Mouse (Mus musculus) urinary bladder, postnatal 10 days (tissue): ENCODE data around the gene Adad1.

Experiments
- DNase-seq: peaks from one replicate; pipeline ENCODE4 v3.0.0; 2022; ENCODE audit warnings: low spot score

Gene Adad1

GRCm38 (mm10) chr3:37063406-37063805 lies at the start of gene Adad1:
Gene Adad1 (plus strand): TSS chr3:37063527.
- DNase-seq, result no peak

DNA sequence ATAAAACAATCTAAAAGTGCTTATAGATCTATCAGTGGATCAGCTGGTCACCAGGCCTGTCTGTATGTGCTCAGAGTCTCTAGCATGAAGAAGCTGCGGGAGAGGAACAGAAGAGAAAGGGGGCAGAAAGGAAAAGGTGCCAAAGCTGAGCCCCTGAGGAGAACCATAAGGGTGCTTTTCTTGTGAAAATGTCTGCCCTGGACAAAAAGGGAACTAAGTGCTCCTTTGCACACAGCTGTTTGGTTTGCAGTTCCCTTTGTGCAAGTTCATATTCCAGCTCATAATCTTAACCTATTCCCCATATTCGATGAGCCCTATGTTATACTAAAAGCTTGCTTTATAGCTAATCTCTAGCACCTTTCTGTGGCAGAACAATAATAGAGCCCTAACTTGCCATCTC lies 25.3 kb upstream of the Adad1 start:
- DNase-seq, result no peak

- DNase-seq, result no peak
Measured at GRCm38 (mm10) chr3:37039811-37040210, 23.5 kb upstream of the Adad1 start.

GRCm38 (mm10) chr3:37051491-37051890 lies 11.8 kb upstream of the Adad1 start:
- no peak for DNase-seq

GRCm38 (mm10) chr3:37073211-37073610 lies 9.9 kb downstream of the Adad1 start:
- DNase-seq, result no peak

GRCm38 (mm10) chr3:37084860-37085259 lies 21.5 kb downstream of the Adad1 start:
- DNase-seq, result no peak

DNA sequence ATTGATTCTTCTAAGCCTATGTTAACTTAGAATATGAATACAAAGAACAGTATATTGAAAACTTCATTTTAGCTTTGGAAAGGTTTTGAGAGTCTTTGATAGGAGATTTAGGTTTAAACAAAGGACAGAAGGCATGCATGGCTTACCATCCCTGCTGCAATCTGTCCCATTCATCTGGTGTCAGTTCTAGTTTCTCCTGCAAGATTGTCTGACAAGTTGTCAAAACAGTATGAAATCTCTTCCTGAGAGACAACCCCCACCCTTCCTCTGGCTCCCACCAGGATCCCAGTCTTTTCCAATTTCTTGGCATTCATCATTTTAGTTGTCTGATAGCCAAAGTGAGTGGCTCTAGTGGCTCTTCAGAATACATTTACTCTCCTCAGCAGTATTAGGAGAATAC lies 27.4 kb downstream of the Adad1 start:
- no peak for DNase-seq

DNA sequence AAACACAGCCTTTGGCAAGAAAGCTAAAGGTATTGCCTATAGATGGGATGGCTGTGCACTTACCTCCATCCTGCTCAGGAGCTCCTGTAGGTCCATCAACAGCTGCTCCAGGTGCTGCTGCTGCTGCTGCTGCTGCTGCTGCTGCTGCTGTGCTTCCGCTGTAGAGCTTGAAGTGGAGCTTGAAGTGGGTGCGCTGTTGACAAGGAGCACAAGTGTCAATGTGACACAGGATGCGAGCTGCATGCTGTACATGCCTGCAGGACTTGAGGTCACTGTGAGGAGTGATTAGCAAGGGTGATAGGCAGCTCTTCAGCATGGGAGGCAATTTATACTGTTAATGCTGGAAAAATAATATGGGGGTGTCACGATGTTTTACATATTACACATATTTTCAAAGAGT lies 62.3 kb downstream of the Adad1 start, which contains the start of gene Il2:
Gene Il2 (minus strand): TSS at position 305 of the 400 bp plus-strand sequence.
- no peak for DNase-seq

DNA sequence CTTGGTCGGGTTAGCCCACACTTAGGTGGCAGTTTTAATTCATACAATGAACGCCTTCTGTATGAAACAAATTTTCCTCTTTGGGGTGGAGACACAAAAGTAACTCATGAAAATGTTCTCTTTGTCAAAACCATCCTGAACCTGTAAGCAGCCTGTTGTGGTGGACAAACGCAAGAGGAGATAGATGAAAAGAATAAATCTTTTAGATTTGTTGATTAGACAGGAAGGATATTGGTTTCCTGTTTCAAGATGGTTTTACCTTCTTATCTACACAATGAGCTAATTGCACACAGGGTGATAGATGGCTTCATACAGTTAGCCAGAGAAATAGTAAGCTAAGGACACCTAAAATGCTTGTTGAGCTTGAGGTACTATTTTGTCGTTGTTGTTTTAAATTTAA lies 62.8 kb downstream of the Adad1 start:
- DNase-seq, result no peak

DNA sequence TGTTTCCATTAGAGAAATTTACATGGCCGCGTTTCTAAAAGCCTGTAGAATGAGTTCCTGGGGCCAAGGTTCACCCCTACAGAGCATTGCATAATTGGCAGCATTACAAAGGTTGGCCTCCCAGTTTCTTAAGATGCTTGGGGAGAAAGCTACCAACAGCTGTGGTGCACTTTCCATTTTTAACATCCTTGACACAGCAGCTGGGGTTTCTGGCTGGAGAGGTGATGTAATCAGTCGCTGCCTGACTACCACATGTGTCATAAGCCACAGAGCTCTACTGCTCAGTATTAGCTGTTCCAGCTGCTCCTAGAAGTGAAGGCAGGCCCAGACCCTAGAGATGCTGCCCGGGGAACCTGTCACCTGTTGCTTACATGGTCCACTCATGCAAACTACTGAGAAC lies 64.9 kb downstream of the Adad1 start:
- DNase-seq, result no peak

GRCm38 (mm10) chr3:37129063-37129462 lies 65.7 kb downstream of the Adad1 start:
- DNase-seq, result no peak

DNA sequence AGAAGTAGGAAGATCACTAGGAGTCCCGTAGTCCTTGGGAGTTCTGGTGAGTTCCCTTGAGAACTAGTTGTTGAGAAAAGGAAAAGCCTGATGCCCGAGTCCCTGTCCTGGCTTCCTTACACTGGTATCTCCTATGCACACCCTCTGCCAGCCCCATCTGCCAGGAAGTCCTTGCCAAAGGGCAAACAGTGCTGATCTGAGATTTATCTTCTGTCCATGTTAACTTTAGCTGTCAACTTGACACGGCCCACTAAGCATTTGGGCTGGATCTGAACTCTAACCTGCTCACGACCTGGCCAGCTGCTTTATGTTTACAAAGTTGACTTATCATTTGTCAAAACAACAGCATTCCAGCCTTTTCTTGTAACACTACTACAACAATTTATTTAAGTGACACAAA lies 73.9 kb downstream of the Adad1 start:
- DNase-seq, result no peak

DNA sequence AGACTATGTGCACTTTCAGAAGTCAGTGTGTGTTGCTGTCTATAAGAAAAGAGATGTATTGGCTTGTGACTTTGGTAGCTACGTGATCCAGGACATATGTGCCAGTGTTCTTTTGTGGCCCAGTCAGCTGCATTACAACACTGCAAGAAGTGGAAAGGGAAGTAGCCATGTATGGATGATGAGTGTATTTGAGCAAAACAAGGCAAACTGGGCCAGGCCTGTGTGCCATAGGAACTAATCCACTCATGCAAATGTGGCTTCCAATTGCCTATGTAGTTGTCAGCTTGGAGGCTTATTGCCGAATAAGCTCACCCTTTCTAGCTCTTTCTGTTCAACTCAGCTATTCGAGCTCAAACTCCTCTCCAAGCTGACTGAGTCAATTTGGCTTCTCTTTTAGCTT lies 75.9 kb downstream of the Adad1 start:
- no peak for DNase-seq

DNA sequence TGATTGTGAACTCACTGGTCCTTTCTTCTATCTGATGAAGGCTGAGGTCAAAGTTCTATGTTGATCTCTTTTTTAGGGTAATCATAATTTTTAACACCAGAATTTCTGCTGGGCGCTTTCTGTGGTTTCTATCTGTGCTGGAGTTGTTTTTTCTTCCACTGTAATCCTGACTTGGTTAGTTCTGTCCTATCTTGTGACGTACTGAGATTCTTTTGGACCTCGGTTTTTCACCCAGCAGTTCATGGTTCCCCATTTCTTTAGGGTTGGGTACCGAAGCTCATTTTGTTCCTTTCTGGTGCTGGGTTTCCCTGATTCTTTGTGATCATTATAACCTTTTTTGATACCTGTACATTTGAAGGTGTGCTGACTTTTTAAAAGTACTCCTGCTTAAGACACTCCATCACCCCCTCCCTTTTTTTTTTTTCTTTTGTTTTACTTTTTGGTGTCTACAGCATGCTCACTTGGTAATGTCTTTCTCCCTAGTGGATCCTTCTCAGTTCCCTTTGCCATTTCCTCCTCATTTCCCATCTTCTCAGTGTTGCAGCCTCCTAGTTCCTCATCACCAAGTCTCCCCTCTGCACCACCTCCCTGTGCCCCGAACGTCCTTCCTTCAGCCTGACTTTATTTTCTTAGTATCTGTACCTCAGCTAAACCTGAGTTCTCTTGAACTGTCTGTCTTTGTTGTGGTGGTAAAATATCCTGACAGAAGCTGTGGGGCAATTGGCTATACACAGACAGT lies 77.0 kb downstream of the Adad1 start:
- DNase-seq, result no peak

GRCm38 (mm10) chr3:37141827-37142226 lies 78.5 kb downstream of the Adad1 start:
- no peak for DNase-seq

- no peak for DNase-seq
Measured at GRCm38 (mm10) chr3:37144979-37145378, 81.7 kb downstream of the Adad1 start.

DNA sequence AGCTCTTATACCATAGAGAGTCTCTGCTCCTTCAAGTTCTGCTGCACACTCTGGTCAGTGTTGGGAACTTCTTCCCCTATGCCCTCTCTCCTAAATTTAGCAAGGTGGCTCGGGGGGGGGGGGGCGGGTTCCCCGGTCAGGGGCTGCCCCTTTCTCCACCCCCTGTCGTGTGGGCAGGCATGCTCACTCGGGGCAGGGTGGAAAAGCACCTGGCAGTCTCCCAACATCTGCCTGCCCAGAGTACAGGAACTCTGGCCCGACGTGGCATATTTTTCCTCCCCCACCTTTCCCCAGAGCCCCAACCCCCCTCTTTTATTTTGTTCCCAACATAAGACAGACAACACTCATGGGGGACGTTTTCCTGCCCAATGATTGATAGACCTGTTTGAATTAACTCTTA lies 83.1 kb downstream of the Adad1 start:
- DNase-seq, result no peak

GRCm38 (mm10) chr3:37146810-37147209 lies 83.5 kb downstream of the Adad1 start:
- no peak for DNase-seq

DNA sequence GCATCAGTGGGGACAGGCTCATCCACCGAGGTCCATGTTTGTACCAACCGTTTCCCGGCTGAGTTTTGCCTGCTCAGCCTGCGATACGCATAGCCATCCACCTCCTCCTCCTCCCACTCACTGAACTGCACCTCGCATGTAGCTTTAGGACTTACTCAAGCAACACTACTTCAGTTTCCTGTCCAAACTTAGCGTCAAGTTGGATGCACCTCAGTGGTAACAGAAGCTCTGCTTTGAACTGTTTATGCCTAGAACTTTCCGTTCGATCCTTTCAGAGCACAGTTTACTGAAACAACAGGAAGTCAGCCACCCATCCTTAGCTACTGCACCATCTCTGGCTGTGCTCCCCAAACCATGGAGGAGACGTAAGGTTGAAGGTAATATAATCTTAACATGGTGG lies 88.9 kb downstream of the Adad1 start:
- no peak for DNase-seq

DNA sequence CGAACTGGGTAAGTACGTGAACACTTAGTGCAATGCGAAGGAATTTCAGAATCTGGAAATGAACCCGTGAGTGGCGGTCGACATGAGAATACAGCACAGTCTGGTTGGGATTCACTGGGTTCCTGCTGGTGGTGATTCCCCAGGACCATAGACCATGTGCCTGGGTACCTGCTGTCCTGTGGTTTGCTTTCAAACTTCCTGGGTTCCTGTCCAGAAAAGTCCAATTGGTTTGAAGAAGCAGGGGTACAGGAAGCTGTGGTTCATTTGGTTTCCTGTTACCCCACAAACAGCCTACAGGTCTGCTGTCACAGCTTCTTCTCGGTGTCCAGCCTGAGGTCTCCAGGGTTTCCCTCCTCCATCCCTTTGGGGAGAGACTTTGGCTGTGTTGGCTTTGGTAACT lies 89.7 kb downstream of the Adad1 start:
- DNase-seq, result no peak

GRCm38 (mm10) chr3:37154396-37154795 lies 91.1 kb downstream of the Adad1 start:
- no peak for DNase-seq

GRCm38 (mm10) chr3:37157082-37157481 lies 93.8 kb downstream of the Adad1 start:
- DNase-seq, result no peak

DNA sequence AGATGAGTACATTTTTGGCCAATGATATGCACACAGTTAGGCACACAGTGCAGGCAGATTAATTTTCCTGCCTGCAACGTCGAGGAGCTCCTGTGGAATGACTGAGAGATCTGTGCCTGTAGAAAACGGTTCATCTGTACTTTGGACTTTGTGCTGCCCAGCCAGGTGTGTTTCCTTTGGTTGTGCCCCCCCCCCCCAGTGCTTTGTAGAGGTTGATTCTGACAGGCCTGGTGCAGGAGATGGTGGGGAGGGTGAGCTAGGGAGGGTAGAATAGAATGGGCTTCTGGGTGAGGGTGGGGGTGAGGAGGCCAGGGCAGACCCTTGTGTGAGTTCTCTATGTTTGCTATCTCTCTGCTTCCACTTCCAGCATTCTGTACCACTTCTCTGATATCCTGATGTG lies 94.9 kb downstream of the Adad1 start:
- no peak for DNase-seq

DNA sequence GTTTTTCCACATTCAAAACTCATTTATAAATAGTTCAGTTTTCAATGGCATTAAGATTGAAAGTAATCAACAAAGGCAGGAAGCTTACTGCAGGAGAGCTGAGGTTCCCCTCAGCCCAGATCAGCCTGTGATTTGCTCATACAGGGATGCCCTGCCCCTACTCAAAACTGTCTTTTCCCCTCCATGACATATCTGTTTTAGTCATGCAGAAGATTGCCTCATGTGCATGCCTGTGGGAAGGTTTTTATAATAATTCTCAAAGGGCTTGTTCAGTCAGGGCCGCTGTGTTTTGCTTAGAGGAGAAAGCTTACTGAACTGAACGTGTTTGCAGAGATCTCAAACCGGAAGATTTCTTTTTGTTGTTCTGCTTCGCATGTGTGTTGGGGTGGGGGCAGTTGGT lies 97.8 kb downstream of the Adad1 start:
- no peak for DNase-seq
